Mouse (Mus musculus) midbrain, embryonic 15.5 days (tissue): Measurements from ENCODE around the gene Nelfa. TPM values are rescaled to one million over a fixed set of nuclear protein-coding genes. Genes with fewer than 3 reads are reported as not detected.

Experiments
- ATAC-seq: fragments of 200-750 bp; cut with Nextera tagmentation; replicated peaks from 2 replicates; pipeline ENCODE4 v1.8.0; 2017; ENCODE audit warnings: moderate TSS enrichment
- H3K27ac ChIP-seq: fragments of 300-500 bp; sonication (generic); 2 replicates; pipeline ENCODE4 v1.5.1; 2015; ENCODE audit warnings: mild to moderate bottlenecking, inconsistent platforms
- H3K27me3 ChIP-seq: fragments of 300-500 bp; sonication (generic); replicated peaks from 2 replicates; pipeline ENCODE4 v1.6.1; 2015; ENCODE audit warnings: inconsistent platforms
- H3K36me3 ChIP-seq: fragments of 300-500 bp; sonication (generic); replicated peaks from 2 replicates; pipeline ENCODE4 v1.6.1; 2015; ENCODE audit warnings: inconsistent platforms
- H3K4me1 ChIP-seq: fragments of 300-500 bp; sonication (generic); 2 replicates; pipeline ENCODE4 v1.6.1; 2015; ENCODE audit warnings: inconsistent platforms
- H3K4me2 ChIP-seq: fragments of 300-500 bp; sonication (generic); 2 replicates; pipeline ENCODE4 v1.6.1; 2015; ENCODE audit warnings: inconsistent platforms, mild to moderate bottlenecking, moderate library complexity
- H3K4me3 ChIP-seq: fragments of 300-500 bp; sonication (generic); 2 replicates; pipeline ENCODE4 v1.5.1; 2015; ENCODE audit warnings: mild to moderate bottlenecking, inconsistent platforms
- H3K9ac ChIP-seq: fragments of 300-500 bp; sonication (generic); 2 replicates; pipeline ENCODE4 v1.6.1; 2015; ENCODE audit warnings: mild to moderate bottlenecking, inconsistent platforms
- H3K9me3 ChIP-seq: fragments of 300-500 bp; sonication (generic); 2 replicates; pipeline ENCODE4 v1.6.1; 2016; ENCODE audit warnings: inconsistent platforms
- WGBS: fragments of 180-500 bp; shearing (Covaris S2); methylation state at CpG from one replicate; pipeline ENCODE4 v1.1.7; 2015; ENCODE audit warnings: mixed read lengths; 5-methylcytosine and 5-hydroxymethylcytosine counted together
- microRNA-seq: library from miRNA; unstranded; fragments of <30 nt; microRNA quantifications from one replicate; pipeline ENCODE4, GENCODE M21; 2016
- polyA plus RNA-seq: library from polyadenylated mRNA; unstranded; fragments of >200 nt; fragmentation: Nextera tagmentation; extraction: Ambion mirVana; gene quantifications from 2 replicates; pipeline ENCODE4 v1.2.1, GENCODE M21; 2015

Gene Nelfa
- polyA plus RNA-seq, 1 experiment from 2014 or later = 43.1 TPM

GRCm38 (mm10) chr5:33854019-33854418, 82.2 kb downstream of the Nelfa start:
- 68% methylated on average over 2 of the region's 2 CpGs for WGBS
- Histone ChIP-seq H3K36me3 (peaks cover 26% of the 10 kb centered on the region; the same call in 1 of the 2 replicates), H3K27me3 (no peaks in the 10 kb centered on the region)

GRCm38 (mm10) chr5:33853086-33853485, 83.1 kb downstream of the Nelfa start:
- H3K36me3 ChIP-seq = peaks cover 23% of the 10 kb centered on the region; the same call in 1 of the 2 replicates
- H3K4me2 ChIP-seq = no peak overlapping the region
- H3K27ac ChIP-seq = no peak overlapping the region
- no peak overlapping the region for H3K4me3 ChIP-seq
- H3K9ac ChIP-seq = no peak overlapping the region
- H3K27me3 ChIP-seq = no peaks in the 10 kb centered on the region
- WGBS = 98% methylated on average over 1 of the region's 1 CpGs
- no peaks in the 10 kb centered on the region for H3K4me1 ChIP-seq
- H3K9me3 ChIP-seq = no peaks in the 10 kb centered on the region
- ATAC-seq = no peak

More at GRCm38 (mm10) chr5:33854019-33854418, 82.2 kb downstream of the Nelfa start:
- no peak for ATAC-seq
- Histone ChIP-seq H3K9me3 (no peaks in the 10 kb centered on the region), H3K4me3 (no peak overlapping the region), H3K27ac (no peak overlapping the region), H3K4me1 (no peaks in the 10 kb centered on the region), H3K4me2 (no peak overlapping the region), H3K9ac (no peak overlapping the region)

- Histone ChIP-seq H3K27ac (no peak overlapping the region), H3K36me3 (peaks cover 14% of the 10 kb centered on the region; the same call in 1 of the 2 replicates), H3K4me1 (no peaks in the 10 kb centered on the region; the same call in 1 of the 2 replicates), H3K27me3 (no peaks in the 10 kb centered on the region), H3K9ac (no peak overlapping the region), H3K4me2 (no peak overlapping the region), H3K9me3 (no peaks in the 10 kb centered on the region), H3K4me3 (no peak overlapping the region)
- ATAC-seq = no peak
- 92% methylated on average over 4 of the region's 4 CpGs for WGBS
Observed at GRCm38 (mm10) chr5:33851466-33851865, 84.7 kb downstream of the Nelfa start.

Small RNA genes within 50 kb of the gene (microRNA-seq; reads per million reads assigned to microRNA genes)
- gene Mir7024 = not detected

Other genes starting within 250 kb of the Nelfa start
- 20.9 and 21.4 TPM in 2 replicates for gene Fgfr3, start 214.7 kb downstream of the Nelfa start, polyA plus RNA-seq
- 75.4 and 75.9 TPM in 2 replicates for gene Letm1, start 153.6 kb downstream of the Nelfa start, polyA plus RNA-seq
- gene Nsd2, start 115.7 kb downstream of the Nelfa start, polyA plus RNA-seq = 78.6 and 81.6 TPM in 2 replicates
- 583 and 656 TPM in 2 replicates for gene Gm1673, start 47.0 kb upstream of the Nelfa start, polyA plus RNA-seq
- gene Nat8l, start 59.6 kb upstream of the Nelfa start, polyA plus RNA-seq = 5.8 and 6.0 TPM in 2 replicates
- 0.27 and 0.52 TPM in 2 replicates for gene Poln, start 233.0 kb upstream of the Nelfa start, polyA plus RNA-seq
- 11.7 and 11.9 TPM in 2 replicates for gene Haus3, start 233.1 kb upstream of the Nelfa start, polyA plus RNA-seq